Mouse (Mus musculus) heart, adult 11 months (tissue): ENCODE data around the gene Pramef8.
"Not testable (repeated sequence)": the region's sequence is repeated elsewhere in the genome, so short reads cannot be mapped to it uniquely, and the experiment has no call there.

Experiments used
- DNase-seq: peaks from one replicate; pipeline ENCODE4 v3.0.0; 2022

The Pramef8 gene

DNA sequence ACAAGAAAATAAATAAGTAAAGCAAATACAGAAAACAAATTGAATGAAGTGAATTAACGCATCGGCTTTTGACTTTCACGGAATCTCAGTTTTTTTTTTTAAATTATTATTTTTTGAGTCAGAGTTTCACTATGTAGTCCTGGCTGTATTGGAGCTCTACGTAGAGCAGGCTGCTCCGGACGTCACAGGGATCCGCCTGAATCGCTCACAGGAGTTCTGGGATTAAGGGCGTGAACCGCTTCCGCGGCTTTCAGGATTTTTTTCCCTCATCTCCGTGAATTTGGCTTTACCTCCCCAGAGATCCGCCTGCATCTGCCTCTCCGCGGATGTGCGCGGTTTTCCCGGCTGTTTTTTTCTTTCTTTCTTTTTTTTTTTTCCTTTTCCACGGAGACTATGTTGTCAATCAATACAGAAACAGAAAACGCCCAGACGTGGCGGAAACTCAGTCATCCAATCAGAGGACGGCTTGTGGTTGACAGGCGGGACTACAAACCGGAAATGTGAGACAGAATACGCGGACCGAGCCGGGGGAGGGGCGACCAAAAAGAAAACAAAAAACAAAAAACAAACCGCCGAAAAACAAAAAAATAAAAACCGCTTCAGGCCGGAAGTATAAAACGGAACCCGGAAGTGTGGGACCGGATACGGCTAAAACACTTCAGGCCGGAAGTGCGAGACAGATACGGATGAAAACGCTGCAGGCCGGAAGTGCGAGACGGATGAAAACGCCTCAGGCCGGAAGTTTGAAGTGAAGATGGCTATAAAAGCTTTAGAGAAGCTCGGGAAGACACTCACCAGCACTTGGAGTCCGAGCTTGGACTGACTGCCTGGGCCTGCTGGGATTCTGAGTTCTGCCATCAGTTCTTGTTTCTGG lies at the start of gene Pramef8:
Gene Pramef8 (plus strand): TSS at position 208 of the 874 bp plus-strand sequence.
- DNase-seq: peak; percentile 99

GRCm38 (mm10) chr4:143366415-143367041 lies 45.7 kb upstream of the Pramef8 start:
- no peak for DNase-seq

DNA sequence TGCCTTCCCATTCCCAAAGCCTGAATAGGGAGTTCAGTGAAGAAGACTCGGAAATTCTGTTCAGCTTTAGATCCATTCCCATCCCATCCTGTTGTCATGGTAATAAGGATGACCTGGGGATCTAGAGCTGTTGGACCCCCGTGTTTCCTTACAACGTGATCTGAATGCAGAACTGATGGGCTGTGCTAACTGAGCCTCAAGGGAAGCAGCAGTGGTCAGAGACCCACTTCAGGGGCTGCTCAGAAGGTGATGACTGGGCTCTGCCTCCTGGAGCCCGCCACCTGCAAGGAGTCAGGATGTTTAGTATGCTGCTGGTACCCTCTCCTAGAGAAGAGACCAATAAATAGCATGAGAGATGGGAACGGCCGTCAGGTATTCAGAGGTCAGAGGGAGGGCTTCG lies 32.7 kb upstream of the Pramef8 start:
- no peak for DNase-seq

DNA sequence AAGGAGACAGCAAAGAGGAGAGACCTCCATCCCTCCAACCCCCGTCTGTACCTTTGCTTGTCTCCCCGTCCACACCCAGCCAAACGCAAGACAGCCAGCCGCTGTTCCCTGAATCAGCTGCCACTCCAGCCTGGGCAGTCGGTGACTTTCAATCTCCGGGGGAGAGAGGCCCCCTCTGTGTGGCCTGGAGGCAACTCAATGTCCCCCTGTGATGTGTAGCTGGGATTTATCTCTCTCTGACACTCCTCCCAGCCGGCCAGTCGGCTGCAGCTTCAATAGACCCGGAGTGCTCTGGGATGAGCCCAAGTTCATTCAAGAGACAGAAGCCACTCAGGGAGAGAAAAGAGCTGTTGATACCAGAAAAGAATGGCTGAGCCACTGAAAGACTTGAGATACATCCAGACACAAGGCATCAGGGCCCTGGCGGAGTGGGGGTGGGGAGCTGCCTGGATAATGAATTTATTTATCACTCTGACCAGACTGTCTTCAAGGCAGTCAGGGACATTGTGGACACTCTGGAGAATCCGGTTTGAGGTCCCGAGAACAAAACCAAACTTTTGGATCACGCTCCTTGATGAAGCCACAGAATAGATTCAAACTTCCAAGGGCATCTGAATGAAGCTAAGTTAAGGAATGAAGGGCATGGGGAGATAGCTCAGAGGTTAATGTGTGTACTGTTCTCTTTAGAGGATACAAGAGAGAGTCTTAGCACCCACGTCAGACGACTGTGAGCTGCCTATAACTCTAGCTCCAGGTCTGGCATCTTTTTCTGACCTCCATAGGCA lies 32.1 kb upstream of the Pramef8 start:
- no peak for DNase-seq

GRCm38 (mm10) chr4:143380716-143381004 lies 31.6 kb upstream of the Pramef8 start:
- DNase-seq: no peak

GRCm38 (mm10) chr4:143382163-143382562 lies 30.1 kb upstream of the Pramef8 start:
- DNase-seq: no peak

GRCm38 (mm10) chr4:143383646-143384045 lies 28.6 kb upstream of the Pramef8 start:
- DNase-seq: no peak

DNA sequence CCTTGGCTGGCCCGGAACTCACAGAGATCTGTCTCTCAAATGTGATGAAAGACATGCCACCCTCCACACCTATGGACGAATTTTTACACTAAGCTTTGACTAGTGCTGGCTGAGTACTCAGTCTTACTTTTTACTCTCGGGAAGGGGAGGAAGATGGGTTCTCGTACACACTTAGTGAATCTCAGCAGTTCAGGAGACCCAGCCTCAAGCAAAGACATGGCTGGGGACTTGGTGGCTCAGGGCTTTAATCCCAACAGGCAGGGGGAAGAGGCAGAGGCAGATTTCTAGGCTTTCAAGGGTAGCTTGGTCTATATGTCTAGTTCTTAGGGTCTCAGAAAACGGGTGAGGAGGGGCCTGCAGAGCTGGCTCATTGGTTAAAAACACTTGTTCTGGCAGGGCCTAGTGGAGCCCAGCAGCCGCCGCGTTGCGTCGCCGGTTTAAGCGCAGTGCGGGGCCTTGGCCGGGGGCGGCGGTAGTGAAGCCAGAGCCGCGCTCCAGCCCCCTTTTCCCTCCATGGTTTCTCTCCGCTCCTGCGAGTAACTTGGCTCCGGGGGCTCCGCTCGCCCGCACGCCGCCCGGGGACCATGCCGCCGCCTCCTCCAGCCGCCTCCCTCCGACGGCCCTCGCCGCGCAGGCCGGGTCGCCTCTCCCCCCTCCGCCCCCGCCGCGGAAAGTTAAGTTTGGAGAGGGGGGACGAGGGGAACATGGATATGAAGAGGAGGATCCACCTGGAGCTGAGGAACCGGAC lies 23.1 kb upstream of the Pramef8 start:
- DNase-seq: peak; percentile 90

DNA sequence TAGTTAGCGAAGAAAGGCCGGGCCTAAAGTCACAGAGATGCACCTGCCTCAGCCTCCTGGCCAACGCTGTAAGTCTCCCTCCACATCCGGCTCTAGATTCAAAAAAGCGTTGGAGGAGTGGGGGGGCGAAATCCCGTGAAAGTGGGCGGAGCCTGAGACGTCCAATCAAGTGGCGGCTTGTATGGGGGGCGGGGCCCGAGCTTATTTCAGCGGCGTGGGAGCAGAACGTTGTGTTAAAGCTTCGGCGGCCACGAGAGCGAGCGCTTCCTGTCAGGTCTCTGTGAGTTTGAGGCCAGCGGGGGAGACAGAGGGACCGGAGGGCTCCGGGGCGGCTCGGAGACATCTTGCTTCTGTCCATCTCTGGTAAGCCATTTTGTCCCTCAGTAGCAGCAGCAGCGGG lies 18.0 kb upstream of the Pramef8 start, which contains the start of gene Pramel1:
Gene Pramel1 (plus strand): TSS at position 248 of the 400 bp plus-strand sequence.
- DNase-seq: no peak

DNA sequence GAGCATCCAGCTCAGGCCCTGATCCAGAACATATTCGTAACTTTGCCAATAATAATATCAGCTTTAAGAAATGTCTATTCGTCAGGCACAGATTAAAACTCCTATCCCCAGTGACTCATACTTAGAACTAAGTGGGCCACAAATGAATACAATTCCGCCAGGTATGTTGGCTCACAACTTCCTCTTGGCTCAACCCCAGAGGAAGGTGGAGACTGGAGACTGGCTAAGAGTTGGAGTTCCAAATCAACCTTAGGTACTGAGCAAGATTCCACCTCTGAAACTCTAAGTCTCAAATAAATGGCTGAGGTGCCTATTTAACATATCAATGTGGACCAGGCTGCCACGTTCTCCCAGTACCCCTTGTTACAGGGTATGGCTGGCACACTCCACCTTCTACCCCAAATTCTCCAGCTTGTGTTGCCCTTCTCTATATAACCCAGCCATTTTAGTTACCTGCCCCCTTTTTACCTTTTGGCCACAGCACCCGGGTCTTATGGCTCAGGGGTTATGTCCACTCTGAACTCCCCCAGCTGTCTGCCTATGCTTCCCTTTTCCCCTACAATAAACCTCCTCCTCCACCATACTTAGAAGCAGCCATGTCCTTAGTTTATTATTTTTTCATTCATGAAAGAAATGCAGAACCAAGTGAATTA lies 534 bp upstream of the Pramef8 start:
- DNase-seq: peak; percentile 90

DNA sequence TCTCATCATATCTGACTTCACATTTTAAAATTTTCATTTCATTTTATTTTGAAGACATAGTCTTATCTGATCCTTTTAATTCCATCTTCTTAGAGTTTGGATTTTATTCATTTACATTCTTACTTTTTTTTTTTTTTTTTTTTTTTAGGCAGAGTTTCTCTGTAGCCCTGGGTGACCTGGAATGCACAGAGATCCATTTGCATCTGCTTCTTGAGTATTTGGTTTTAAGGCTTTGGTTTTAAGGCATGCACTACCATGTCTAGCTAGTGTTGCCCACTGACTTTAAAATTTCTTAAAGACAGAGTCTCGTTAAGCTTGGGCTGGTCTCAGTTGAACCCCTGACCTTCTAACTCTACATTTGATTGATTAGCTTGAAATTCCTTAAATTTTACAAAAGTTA lies 1.4 kb downstream of the Pramef8 start:
- DNase-seq: peak; percentile 4

GRCm38 (mm10) chr4:143414121-143414520 lies 1.9 kb downstream of the Pramef8 start:
- DNase-seq: peak; percentile 61

DNA sequence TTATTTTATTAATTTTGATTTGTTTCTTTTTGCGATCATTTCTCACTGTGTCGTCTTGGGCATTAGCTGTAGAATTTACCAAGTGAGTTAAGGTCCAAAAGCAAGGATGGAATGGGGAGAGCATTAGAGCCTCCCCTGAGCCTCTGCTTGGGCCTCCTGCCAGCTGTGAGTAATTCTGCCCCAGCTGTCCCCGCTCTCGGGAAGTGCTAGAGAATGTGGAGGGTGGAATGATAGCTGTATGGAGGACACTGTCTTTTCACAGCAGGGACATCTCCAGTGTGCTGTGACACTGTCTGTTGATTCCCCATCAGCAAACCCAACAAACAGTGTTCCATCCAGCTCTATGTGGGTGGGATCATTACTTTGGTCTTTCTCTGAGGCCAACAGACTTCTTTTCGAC lies 14.5 kb downstream of the Pramef8 start:
- DNase-seq: not testable (repeated sequence)

DNA sequence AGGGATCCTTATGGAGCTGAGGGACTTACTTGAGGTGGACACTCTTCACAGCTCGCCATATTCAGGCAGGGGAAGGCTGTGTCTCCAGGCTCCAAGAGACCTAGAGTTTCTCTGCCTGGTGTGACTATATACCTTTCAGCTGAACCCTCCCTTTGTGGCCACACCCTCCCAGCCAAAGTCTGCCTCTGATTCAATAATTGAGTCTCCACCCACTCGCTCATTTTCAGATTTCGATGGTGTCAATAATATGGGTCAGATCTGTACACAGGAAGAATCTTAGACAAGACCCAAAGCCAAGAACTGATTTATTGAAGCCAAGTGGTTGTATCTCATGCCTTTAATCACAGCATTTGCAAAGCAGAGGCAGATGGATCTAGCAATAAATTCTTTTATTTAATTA lies 38.0 kb downstream of the Pramef8 start, which contains the start of gene Oog4:
Gene Oog4 (minus strand): TSS at position 101 of the 400 bp plus-strand sequence.
- no peak for DNase-seq
